15 mouse cellular contexts compared by ENCODE assay signal in genomic region chr9:59740593-59740992, GRCm38 (mm10).
"Had no signal": no experiment of that assay in that cellular context is flagged by ENCODE, and none has a peak within 500 bp of the region (broad histone marks: within the 10 kb centered on the region; RNA-seq: fewer than 3 reads in every experiment).

No protein-coding gene starts in this region.

- H3K4me1 ChIP-seq: midbrain, embryonic 12.5 days; midbrain, embryonic 15.5 days; neural tube, embryonic 13.5 days had no signal

- H3K36me3 ChIP-seq: liver, embryonic 13.5 days had no signal

- ATAC-seq: intestine, postnatal 0 days; midbrain, embryonic 15.5 days had no signal

- H3K9ac ChIP-seq: liver, embryonic 13.5 days; midbrain, embryonic 12.5 days; midbrain, embryonic 15.5 days; neural tube, embryonic 13.5 days had no signal

- H3K27me3 ChIP-seq: liver, embryonic 13.5 days; midbrain, embryonic 12.5 days; midbrain, embryonic 15.5 days; neural tube, embryonic 13.5 days had no signal

- DNase-seq: layer of hippocampus, postnatal 36 days; liver, embryonic 13.5 days; lung, adult 2 months; lung, postnatal 14 days; lung, postnatal 4 days; retina, postnatal 1 day; right cerebral cortex, postnatal 25 days; thymus, adult 2 months; thymus, postnatal 14 days had no signal

- H3K9me3 ChIP-seq: liver, embryonic 13.5 days; midbrain, embryonic 12.5 days; midbrain, embryonic 15.5 days; neural tube, embryonic 13.5 days had no signal

- H3K27ac ChIP-seq: left cerebral cortex, adult 2 months; liver, embryonic 13.5 days; midbrain, embryonic 12.5 days; midbrain, embryonic 15.5 days; neural tube, embryonic 13.5 days had no signal

- H3K4me3 ChIP-seq: left cerebral cortex, adult 2 months; liver, embryonic 13.5 days; midbrain, embryonic 12.5 days; midbrain, embryonic 15.5 days; myocyte; neural tube, embryonic 13.5 days had no signal

- H3K4me2 ChIP-seq: liver, embryonic 13.5 days; midbrain, embryonic 12.5 days; midbrain, embryonic 15.5 days; neural tube, embryonic 13.5 days had no signal
